Comparison of ENCODE assay signal across 8 mouse cellular contexts in the genomic region with DNA sequence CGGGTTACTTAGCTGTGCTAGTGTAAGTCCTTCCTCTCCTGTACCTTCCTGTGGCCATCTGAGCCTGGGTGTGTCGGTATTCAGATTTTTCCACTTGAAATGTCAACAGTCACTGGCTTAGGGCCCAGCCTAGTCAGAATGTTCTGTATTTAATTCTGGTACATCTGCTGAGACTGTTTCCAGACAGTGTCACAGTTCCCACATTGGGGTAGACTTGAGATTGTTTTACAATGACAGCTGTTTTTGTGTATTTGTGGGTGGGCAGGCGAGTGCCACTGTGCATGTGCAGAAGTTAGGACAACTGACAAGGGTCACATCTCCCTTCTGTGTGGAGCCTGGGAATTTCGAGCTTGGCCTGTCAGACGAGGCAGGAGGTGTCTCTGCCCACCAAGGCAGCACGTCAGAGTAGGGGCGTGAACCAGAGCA. TPM values are rescaled to one million over a fixed set of nuclear protein-coding genes. Genes with fewer than 3 reads are reported as not detected.
A peak's percentile ranks its signal among the peaks of the same experiment; 100 is the strongest.
DNase-seq lines count a peak whose midpoint lies in the region; ATAC-seq and TF ChIP-seq lines count a peak whose summit lies in the region.

No protein-coding gene starts in this region.

- peaks cover 47% of the 10 kb centered on the region for H3K4me1 ChIP-seq in forebrain, embryonic 15.5 days
- peaks cover 34% of the 10 kb centered on the region for H3K4me1 ChIP-seq in forebrain, embryonic 10.5 days
- H3K4me1 ChIP-seq in spleen, adult 2 months (ENCODE audit: control insufficient read depth, insufficient read depth, insufficient read length): peaks cover 19% of the 10 kb centered on the region; the same call in 1 of the 2 replicates

- no peak for TF ChIP-seq POLR2A in spleen, adult 2 months (IDR thresholded peaks at IDR 0.05; ENCODE audit: low read depth, low read length)
- no peak for TF ChIP-seq POLR2A in myocyte (IDR thresholded peaks at IDR 0.05; ENCODE audit: insufficient read length, low read depth)

- ATAC-seq in forebrain, embryonic 15.5 days (replicated peaks): no peak

- no peaks in the 10 kb centered on the region for H3K36me3 ChIP-seq in forebrain, embryonic 15.5 days
- H3K36me3 ChIP-seq in forebrain, embryonic 10.5 days (replicated peaks): peaks cover 46% of the 10 kb centered on the region
- no peaks in the 10 kb centered on the region for H3K36me3 ChIP-seq in spleen, adult 2 months (ENCODE audit: control insufficient read depth, insufficient read depth, low read length)
- no peaks in the 10 kb centered on the region for H3K36me3 ChIP-seq in myocyte (ENCODE audit: control insufficient read depth, insufficient read depth)

- H3K27ac ChIP-seq in forebrain, embryonic 15.5 days (replicated peaks): no peak overlapping the region
- no peak overlapping the region for H3K27ac ChIP-seq in forebrain, embryonic 10.5 days
- peak overlapping the region; percentile 28; the same call in 1 of the 2 replicates for H3K27ac ChIP-seq in spleen, adult 2 months (ENCODE audit: insufficient read depth, low read length)

- H3ac ChIP-seq in myocyte (ENCODE audit: control insufficient read depth, insufficient read length): no peak overlapping the region

- 73% methylated on average over 7 of the region's 7 CpGs for WGBS in forebrain, embryonic 15.5 days
- 85% methylated on average over 7 of the region's 7 CpGs for WGBS in forebrain, embryonic 10.5 days
- WGBS in spleen, adult 2 months: 77% methylated on average over 7 of the region's 7 CpGs

- no peak for DNase-seq in forebrain, embryonic 10.5 days (ENCODE audit: extremely low spot score, low spot score)
- no peak for DNase-seq in spleen, adult 2 months (ENCODE audit: low read depth in 1 of 2, low spot score in 2 of 2)
- no peak for DNase-seq in spleen, adult 18-20 months
- peak; percentile 81 for DNase-seq in layer of hippocampus, adult 9-10 months (ENCODE audit: low spot score)
- no peak for DNase-seq in adrenal gland, postnatal 10 days
- no peak for DNase-seq in spleen, postnatal 14 days (ENCODE audit: low spot score in 2 of 2)

- H3K4me2 ChIP-seq in forebrain, embryonic 15.5 days (replicated peaks): 0 out of 2 replicates have a peak overlapping the region, but pooled peaks have one; percentile 81
- H3K4me2 ChIP-seq in myocyte (ENCODE audit: low read depth): peak overlapping the region; percentile 74

- H3K9ac ChIP-seq in forebrain, embryonic 15.5 days (replicated peaks): 0 out of 2 replicates have a peak overlapping the region, but pooled peaks have one; percentile 10

- H3K4me3 ChIP-seq in forebrain, embryonic 15.5 days: no peak overlapping the region
- H3K4me3 ChIP-seq in forebrain, embryonic 10.5 days: no peak overlapping the region
- no peak overlapping the region for H3K4me3 ChIP-seq in spleen, adult 2 months (ENCODE audit: extremely low read depth, insufficient read depth, insufficient read length)
- H3K4me3 ChIP-seq in myocyte: peak overlapping the region; percentile 83

- no peaks in the 10 kb centered on the region for H3K9me3 ChIP-seq in forebrain, embryonic 15.5 days
- H3K9me3 ChIP-seq in forebrain, embryonic 10.5 days: no peaks in the 10 kb centered on the region

- H3K27me3 ChIP-seq in forebrain, embryonic 15.5 days: no peaks in the 10 kb centered on the region
- H3K27me3 ChIP-seq in forebrain, embryonic 10.5 days (ENCODE audit: poor library complexity, severe bottlenecking): no peaks in the 10 kb centered on the region
- H3K27me3 ChIP-seq in spleen, adult 2 months (ENCODE audit: control insufficient read depth, insufficient read depth, low read length): no peaks in the 10 kb centered on the region
- H3K27me3 ChIP-seq in myocyte (ENCODE audit: control insufficient read depth, insufficient read depth, insufficient read length): no peaks in the 10 kb centered on the region

- peaks cover 62% of the 10 kb centered on the region for H3K79me2 ChIP-seq in myocyte (ENCODE audit: control insufficient read depth, insufficient read depth)

- no peak for TF ChIP-seq CTCF in spleen, adult 2 months (IDR thresholded peaks at IDR 0.05; ENCODE audit: extremely low read depth, insufficient read depth, insufficient read length, insufficient replicate concordance)

TF ChIP-seq in myocyte, 11 proteins besides CTCF, POLR2A, EP300 and RAD21:
- TF ChIP-seq POLR2AphosphoS2 (IDR thresholded peaks at IDR 0.05; ENCODE audit: insufficient read length, low read depth): peak; percentile 37
- TF ChIP-seq SRF (IDR thresholded peaks at IDR 0.05; ENCODE audit: control insufficient read depth, insufficient read length, low read depth): no peak
- no peak for TF ChIP-seq USF1 (IDR thresholded peaks at IDR 0.05; ENCODE audit: low read depth)
- no peak for TF ChIP-seq TCF3 (IDR thresholded peaks at IDR 0.05; ENCODE audit: insufficient read length, low read depth)
- peak in 2 of 3 experiments; percentile 35 to 71 for TF ChIP-seq MYOD1 (IDR thresholded peaks at IDR 0.05; ENCODE audit: control insufficient read depth in 1 of 3, insufficient read length in 2 of 3, low read depth in 2 of 3)
- TF ChIP-seq E2F4 (IDR thresholded peaks at IDR 0.05; ENCODE audit: insufficient read depth): no peak
- TF ChIP-seq TCF12 (IDR thresholded peaks at IDR 0.05; ENCODE audit: insufficient read depth, poor library complexity, severe bottlenecking): peak; percentile 56
- no peak for TF ChIP-seq MAX (IDR thresholded peaks at IDR 0.05; ENCODE audit: low read depth)
- no peak for TF ChIP-seq REST (IDR thresholded peaks at IDR 0.05; ENCODE audit: insufficient read depth, insufficient read length)
- TF ChIP-seq CEBPB (IDR thresholded peaks at IDR 0.05; ENCODE audit: insufficient read depth, poor library complexity, severe bottlenecking): no peak
- TF ChIP-seq MYOG (IDR thresholded peaks at IDR 0.05; ENCODE audit: control insufficient read depth in 1 of 3, insufficient read depth in 1 of 3, insufficient read length in 2 of 3, low read depth in 2 of 3): peak in 2 of 3 experiments; percentile 18 to 77

RNA-seq across cellular contexts. Expression of a gene that starts 2.5 kb away (rescaled TPM):
- 108 and 117 TPM in 2 replicates for polyA plus RNA-seq in forebrain, embryonic 15.5 days (2015; fragmentation: Nextera tagmentation; extraction: Ambion mirVana)
- polyA plus RNA-seq in forebrain, embryonic 10.5 days (2016; fragmentation: Nextera tagmentation; extraction: Ambion mirVana): 102 and 104 TPM in 2 replicates
- polyA plus RNA-seq in spleen, adult 2 months (2012; rRNA removed): 31.4 and 34.0 TPM in 2 replicates
- polyA plus RNA-seq in myocyte (2012; fragmentation: generic; extraction: Trizol): 181 TPM
- total RNA-seq in adrenal gland, postnatal 10 days (2021): 10 to 100 TPM; 44.4 to 46.1 TPM

RNA-seq across cellular contexts. Expression of a gene that starts 18.6 kb away (rescaled TPM):
- 4.2 and 8.6 TPM in 2 replicates for polyA plus RNA-seq in forebrain, embryonic 15.5 days (2015; fragmentation: Nextera tagmentation; extraction: Ambion mirVana)
- 3.1 and 3.4 TPM in 2 replicates for polyA plus RNA-seq in forebrain, embryonic 10.5 days (2016; fragmentation: Nextera tagmentation; extraction: Ambion mirVana)
- not detected in 2 replicates for polyA plus RNA-seq in spleen, adult 2 months (2012; rRNA removed)
- 8.8 TPM for polyA plus RNA-seq in myocyte (2012; fragmentation: generic; extraction: Trizol)
- 10 to 100 TPM; 22.3 to 30.4 TPM for total RNA-seq in adrenal gland, postnatal 10 days (2021)

RNA-seq across cellular contexts. Expression of a gene that starts 18.7 kb away (rescaled TPM):
- polyA plus RNA-seq in forebrain, embryonic 15.5 days (2015; fragmentation: Nextera tagmentation; extraction: Ambion mirVana): 318 and 322 TPM in 2 replicates
- 439 and 448 TPM in 2 replicates for polyA plus RNA-seq in forebrain, embryonic 10.5 days (2016; fragmentation: Nextera tagmentation; extraction: Ambion mirVana)
- polyA plus RNA-seq in spleen, adult 2 months (2012; rRNA removed): 131 and 154 TPM in 2 replicates
- 127 TPM for polyA plus RNA-seq in myocyte (2012; fragmentation: generic; extraction: Trizol)
- total RNA-seq in adrenal gland, postnatal 10 days (2021): 100 to 1,000 TPM; 119 to 125 TPM

RNA-seq across cellular contexts. Expression of a gene that starts 43.1 kb away (rescaled TPM):
- polyA plus RNA-seq in forebrain, embryonic 15.5 days (2015; fragmentation: Nextera tagmentation; extraction: Ambion mirVana): 67.5 and 71.0 TPM in 2 replicates
- polyA plus RNA-seq in forebrain, embryonic 10.5 days (2016; fragmentation: Nextera tagmentation; extraction: Ambion mirVana): 62.0 and 64.5 TPM in 2 replicates
- 63.4 and 65.3 TPM in 2 replicates for polyA plus RNA-seq in spleen, adult 2 months (2012; rRNA removed)
- 237 TPM for polyA plus RNA-seq in myocyte (2012; fragmentation: generic; extraction: Trizol)
- 100 to 1,000 TPM; 160 to 178 TPM for total RNA-seq in adrenal gland, postnatal 10 days (2021)
